Mouse (Mus musculus) macrophage (primary cell): ENCODE results near the gene Inka2. TPM values are rescaled to one million over a fixed set of nuclear protein-coding genes. Genes with fewer than 3 reads are reported as not detected.

Experiments used
- H3K27ac ChIP-seq: fragments of 350-480 bp; formaldehyde crosslinking; 2 replicates; pipeline ENCODE4 v1.9.0; 2021
- H3K36me3 ChIP-seq: fragments of 350-480 bp; formaldehyde crosslinking; 2 replicates; pipeline ENCODE4 v1.9.0; 2021; ENCODE audit errors: inconsistent target
- H3K4me3 ChIP-seq: fragments of 350-480 bp; formaldehyde crosslinking; 2 replicates; pipeline ENCODE4 v1.9.0; 2021; ENCODE audit errors: inconsistent target
- H3K79me2 ChIP-seq: fragments of 350-480 bp; formaldehyde crosslinking; 2 replicates; pipeline ENCODE4 v1.9.0; 2021; ENCODE audit errors: inconsistent target
- WGBS: methylation state at CpG from one replicate; pipeline ENCODE4 v1.1.7; 2026; ENCODE audit warnings: inconsistent platforms; ENCODE audit not compliant: missing documents; 5-methylcytosine and 5-hydroxymethylcytosine counted together
- polyA plus RNA-seq: library from polyadenylated mRNA; stranded (reverse); fragments of 250-400 nt; gene quantifications from 3 replicates; pipeline ENCODE4 v1.2.4, GENCODE M21; 2018; ENCODE audit warnings: inconsistent platforms

The Inka2 gene
- polyA plus RNA-seq, 1 experiment from 2014 or later = 2.3 TPM

GRCm38 (mm10) chr3:105706366-105707020, 2.1 kb downstream of the Inka2 start:
- Histone ChIP-seq H3K36me3 (no peaks in the 10 kb centered on the region), H3K27ac (no peak overlapping the region), H3K79me2 (no peaks in the 10 kb centered on the region), H3K4me3 (no peak overlapping the region)
- 75% methylated on average over 4 of the region's 4 CpGs for WGBS

GRCm38 (mm10) chr3:105707590-105707989, 3.2 kb downstream of the Inka2 start:
- Histone ChIP-seq H3K79me2 (no peaks in the 10 kb centered on the region), H3K27ac (no peak overlapping the region), H3K4me3 (no peak overlapping the region), H3K36me3 (no peaks in the 10 kb centered on the region)
- WGBS = 93% methylated on average over 7 of the region's 7 CpGs

- Histone ChIP-seq H3K36me3 (no peaks in the 10 kb centered on the region), H3K4me3 (no peak overlapping the region), H3K27ac (no peak overlapping the region), H3K79me2 (no peaks in the 10 kb centered on the region)
- whole genome bisulfite sequencing = 81% methylated on average over 6 of the region's 6 CpGs
These were observed 5.8 kb downstream of the Inka2 start for GRCm38 (mm10) chr3:105710246-105710645.

- Histone ChIP-seq H3K36me3 (no peaks in the 10 kb centered on the region), H3K4me3 (no peak overlapping the region), H3K27ac (no peak overlapping the region), H3K79me2 (no peaks in the 10 kb centered on the region)
- WGBS = 82% methylated on average over 6 of the region's 7 CpGs
These were observed 7.3 kb downstream of the Inka2 start for GRCm38 (mm10) chr3:105711741-105712140.

GRCm38 (mm10) chr3:105712827-105713226, 8.4 kb downstream of the Inka2 start:
- no peaks in the 10 kb centered on the region for H3K36me3 ChIP-seq

GRCm38 (mm10) chr3:105714091-105714819, 9.9 kb downstream of the Inka2 start:
- Histone ChIP-seq H3K4me3 (no peak overlapping the region), H3K79me2 (no peaks in the 10 kb centered on the region), H3K36me3 (no peaks in the 10 kb centered on the region), H3K27ac (no peak overlapping the region)
- 94% methylated on average over 8 of the region's 8 CpGs for WGBS

More at GRCm38 (mm10) chr3:105712827-105713226, 8.4 kb downstream of the Inka2 start:
- no peak overlapping the region for H3K27ac ChIP-seq
- no peaks in the 10 kb centered on the region for H3K79me2 ChIP-seq
- H3K4me3 ChIP-seq = no peak overlapping the region

- H3K4me3 ChIP-seq = no peak overlapping the region
- H3K27ac ChIP-seq = no peak overlapping the region
- H3K79me2 ChIP-seq = no peaks in the 10 kb centered on the region
- H3K36me3 ChIP-seq = no peaks in the 10 kb centered on the region
These were observed 10.4 kb downstream of the Inka2 start for GRCm38 (mm10) chr3:105714820-105715167.

GRCm38 (mm10) chr3:105716353-105717000, 12.1 kb downstream of the Inka2 start:
- no peak overlapping the region for H3K27ac ChIP-seq
- H3K36me3 ChIP-seq = no peaks in the 10 kb centered on the region
- H3K4me3 ChIP-seq = no peak overlapping the region
- WGBS = 76% methylated on average over 18 of the region's 18 CpGs
- H3K79me2 ChIP-seq = no peaks in the 10 kb centered on the region

GRCm38 (mm10) chr3:105717856-105718555, 13.6 kb downstream of the Inka2 start:
- WGBS = 96% methylated on average over 11 of the region's 11 CpGs
- Histone ChIP-seq H3K36me3 (no peaks in the 10 kb centered on the region), H3K79me2 (no peaks in the 10 kb centered on the region), H3K4me3 (no peak overlapping the region), H3K27ac (no peak overlapping the region)

- H3K36me3 ChIP-seq = no peaks in the 10 kb centered on the region
- H3K27ac ChIP-seq = no peak overlapping the region
- 87% methylated on average over 4 of the region's 4 CpGs for WGBS
- H3K4me3 ChIP-seq = no peak overlapping the region
- no peaks in the 10 kb centered on the region for H3K79me2 ChIP-seq
These were observed 14.3 kb downstream of the Inka2 start for GRCm38 (mm10) chr3:105718746-105719145.

GRCm38 (mm10) chr3:105719979-105720378, 15.6 kb downstream of the Inka2 start:
- whole genome bisulfite sequencing = 42% methylated on average over 4 of the region's 4 CpGs
- no peaks in the 10 kb centered on the region for H3K79me2 ChIP-seq
- no peaks in the 10 kb centered on the region for H3K36me3 ChIP-seq
- H3K4me3 ChIP-seq = no peak overlapping the region
- no peak overlapping the region for H3K27ac ChIP-seq

GRCm38 (mm10) chr3:105720514-105720913, 16.1 kb downstream of the Inka2 start:
- H3K79me2 ChIP-seq = no peaks in the 10 kb centered on the region
- 84% methylated on average over 4 of the region's 4 CpGs for WGBS
- no peak overlapping the region for H3K27ac ChIP-seq
- H3K36me3 ChIP-seq = no peaks in the 10 kb centered on the region
- H3K4me3 ChIP-seq = no peak overlapping the region

GRCm38 (mm10) chr3:105721681-105722201, 17.3 kb downstream of the Inka2 start:
- 27% methylated on average over 2 of the region's 2 CpGs for WGBS

GRCm38 (mm10) chr3:105722510-105722909, 18.1 kb downstream of the Inka2 start:
- no peaks in the 10 kb centered on the region for H3K79me2 ChIP-seq
- no peak overlapping the region for H3K27ac ChIP-seq
- no peak overlapping the region for H3K4me3 ChIP-seq
- WGBS = 98% methylated on average over 3 of the region's 3 CpGs
- peaks cover 2% of the 10 kb centered on the region; the same call in 1 of the 2 replicates for H3K36me3 ChIP-seq

More at GRCm38 (mm10) chr3:105721681-105722201, 17.3 kb downstream of the Inka2 start:
- H3K4me3 ChIP-seq = no peak overlapping the region
- no peaks in the 10 kb centered on the region for H3K36me3 ChIP-seq
- no peaks in the 10 kb centered on the region for H3K79me2 ChIP-seq
- H3K27ac ChIP-seq = no peak overlapping the region
